Mouse (Mus musculus): ENCODE measurements around the gene Gpr18. TPM values are rescaled to one million over a fixed set of nuclear protein-coding genes. Genes with fewer than 3 reads are reported as not detected.
A peak's percentile ranks its signal among the peaks of the same experiment; 100 is the strongest.

Gpr18 gene
- total RNA-seq (2021): not detected
- long read RNA-seq, experiment 1, partial matches to known transcripts: 0 of 1 reads
- long read RNA-seq, experiment 1, other reads (novel, unspliced or antisense): 1 of 1 reads
- long read RNA-seq, experiment 2: 0 reads

- intact Hi-C loops (cut with DNase I): no loop called here
- no peak for DNase-seq (ENCODE audit: low spot score in 2 of 2)
Observed at GRCm38 (mm10) chr14:121915621-121916020, at the start of gene Gpr18. TSS of gene Gpr18 (minus strand) at chr14:121915781.

GRCm38 (mm10) chr14:121964990-121965389 is 49.4 kb upstream of the Gpr18 start, which contains the start of gene Gpr183:
TSS of gene Gpr183 (minus strand) at chr14:121965195.
- intact Hi-C loops (cut with DNase I): no loop called here
- DNase-seq (ENCODE audit: low spot score in 2 of 2): no peak

GRCm38 (mm10) chr14:121963942-121964335 is 48.4 kb upstream of the Gpr18 start:
- no peak for DNase-seq (ENCODE audit: low spot score in 2 of 2)
- intact Hi-C loops (cut with DNase I): no loop called here

- intact Hi-C loops (cut with DNase I): no loop called here
- peak in 1 of 2 experiments; percentile 31 for DNase-seq (ENCODE audit: low spot score in 2 of 2)
Observed at GRCm38 (mm10) chr14:121963251-121963941, 47.8 kb upstream of the Gpr18 start.

- no peak for DNase-seq (ENCODE audit: low spot score in 2 of 2)
- intact Hi-C loops (cut with DNase I): no loop called here
Observed at GRCm38 (mm10) chr14:121962128-121962890, 46.7 kb upstream of the Gpr18 start.

GRCm38 (mm10) chr14:121961496-121962127 is 46.0 kb upstream of the Gpr18 start:
- no peak for DNase-seq (ENCODE audit: low spot score in 2 of 2)
- intact Hi-C loops (cut with DNase I): no loop called here

GRCm38 (mm10) chr14:121960997-121961396 is 45.4 kb upstream of the Gpr18 start:
- intact Hi-C loops (cut with DNase I): no loop called here
- no peak for DNase-seq (ENCODE audit: low spot score in 2 of 2)

GRCm38 (mm10) chr14:121960531-121960930 is 45.0 kb upstream of the Gpr18 start:
- no peak for DNase-seq (ENCODE audit: low spot score in 2 of 2)
- intact Hi-C loops (cut with DNase I): no loop called here

- DNase-seq (ENCODE audit: low spot score in 2 of 2): no peak
- intact Hi-C loops (cut with DNase I): no loop called here
Observed at GRCm38 (mm10) chr14:121960031-121960430, 44.5 kb upstream of the Gpr18 start.

- intact Hi-C loops (cut with DNase I): no loop called here
- no peak for DNase-seq (ENCODE audit: low spot score in 2 of 2)
Observed at GRCm38 (mm10) chr14:121959538-121959980, 44.0 kb upstream of the Gpr18 start.

GRCm38 (mm10) chr14:121958751-121959537 is 43.4 kb upstream of the Gpr18 start:
- DNase-seq (ENCODE audit: low spot score in 2 of 2): no peak
- intact Hi-C loops (cut with DNase I): no loop called here

- DNase-seq (ENCODE audit: low spot score in 2 of 2): no peak
- intact Hi-C loops (cut with DNase I): no loop called here
Observed at GRCm38 (mm10) chr14:121958041-121958750, 42.6 kb upstream of the Gpr18 start.

GRCm38 (mm10) chr14:121957176-121957871 is 41.7 kb upstream of the Gpr18 start:
- no peak for DNase-seq (ENCODE audit: low spot score in 2 of 2)
- intact Hi-C loops (cut with DNase I): no loop called here

- intact Hi-C loops (cut with DNase I): no loop called here
- no peak for DNase-seq (ENCODE audit: low spot score in 2 of 2)
Observed at GRCm38 (mm10) chr14:121956291-121956690, 40.7 kb upstream of the Gpr18 start.

GRCm38 (mm10) chr14:121955176-121955795 is 39.7 kb upstream of the Gpr18 start:
- intact Hi-C loops (cut with DNase I): no loop called here
- DNase-seq (ENCODE audit: low spot score in 2 of 2): no peak

GRCm38 (mm10) chr14:121954608-121955007 is 39.0 kb upstream of the Gpr18 start:
- intact Hi-C loops (cut with DNase I): no loop called here
- DNase-seq (ENCODE audit: low spot score in 2 of 2): no peak

GRCm38 (mm10) chr14:121954129-121954528 is 38.5 kb upstream of the Gpr18 start:
- DNase-seq (ENCODE audit: low spot score in 2 of 2): no peak
- intact Hi-C loops (cut with DNase I): no loop called here

GRCm38 (mm10) chr14:121952046-121952400 is 36.4 kb upstream of the Gpr18 start:
- intact Hi-C loops (cut with DNase I): no loop called here
- DNase-seq (ENCODE audit: low spot score in 2 of 2): no peak
